Mouse (Mus musculus): ENCODE results near the gene Rack1. TPM values are rescaled to one million over a fixed set of nuclear protein-coding genes. Genes with fewer than 3 reads are reported as not detected.
"Not testable (repeated sequence)": the region's sequence is repeated elsewhere in the genome, so short reads cannot be mapped to it uniquely, and the experiment has no call there.

Gene Rack1
- total and polyA plus RNA-seq, 2 experiments from 2014 or later = 317 to 1,043 TPM

GRCm38 (mm10) chr11:48824311-48824830 is 24.2 kb downstream of the Rack1 start:
- peak overlapping the region; percentile 38 for H3K4me3 ChIP-seq (ENCODE audit: low read depth, low read length)
- peaks cover 6% of the 10 kb centered on the region; the same call in 1 of the 2 replicates for H3K4me1 ChIP-seq (ENCODE audit: insufficient read depth, low read length)
- 0 out of 2 replicates have a peak overlapping the region, but pooled peaks have one; percentile 33 for H3K9ac ChIP-seq (replicated peaks; ENCODE audit: low read length, poor library complexity, severe bottlenecking)
- H3K9me3 ChIP-seq (ENCODE audit: low read length) = no peaks in the 10 kb centered on the region
- 6% methylated on average over 22 of the region's 22 CpGs for WGBS
- H3K36me3 ChIP-seq (ENCODE audit: insufficient read depth, low read length) = no peaks in the 10 kb centered on the region
- peak overlapping the region; percentile 69 for H3K4me2 ChIP-seq (ENCODE audit: low read depth, low read length, poor library complexity, severe bottlenecking)
- no peak for TF ChIP-seq CTCF (IDR thresholded peaks at IDR 0.05)
- no peak overlapping the region for H3K27ac ChIP-seq (ENCODE audit: low read depth, low read length)
- DNase-seq (ENCODE audit: low spot score) (no peak), ATAC-seq (ENCODE audit: low FRiP score) (no peak)
- H3K27me3 ChIP-seq (ENCODE audit: insufficient read depth, low read length) = no peaks in the 10 kb centered on the region

GRCm38 (mm10) chr11:48825979-48826751 is 26.0 kb downstream of the Rack1 start, which contains the start of the genes Trim7 and Gm12184:
Gene Trim7, plus strand, starts transcription at chr11:48826140.
Gene Gm12184, minus strand, starts transcription at chr11:48826655.
- under 1% methylated on average over 27 of the region's 92 CpGs for WGBS
- not testable (repeated sequence) for H3K36me3 ChIP-seq (ENCODE audit: insufficient read depth, low read length); H3K9ac ChIP-seq (replicated peaks; ENCODE audit: low read length, poor library complexity, severe bottlenecking); H3K27ac ChIP-seq (ENCODE audit: low read depth, low read length); H3K27me3 ChIP-seq (ENCODE audit: insufficient read depth, low read length); H3K9me3 ChIP-seq (ENCODE audit: low read length); H3K4me1 ChIP-seq (ENCODE audit: insufficient read depth, low read length); DNase-seq (ENCODE audit: low spot score)
- TF ChIP-seq CTCF (IDR thresholded peaks at IDR 0.05) = peak; percentile 13; the same call in 1 of the 2 replicates
- peak within 1 kb of the TSS; percentile 51 for H3K4me2 ChIP-seq (ENCODE audit: low read depth, low read length, poor library complexity, severe bottlenecking)
- H3K4me3 ChIP-seq (ENCODE audit: low read depth, low read length) = peak within 1 kb of the TSS; percentile 43
- peak; percentile 76 for ATAC-seq (ENCODE audit: low FRiP score)

GRCm38 (mm10) chr11:48826752-48827096 is 26.6 kb downstream of the Rack1 start:
- no peaks in the 10 kb centered on the region for H3K36me3 ChIP-seq (ENCODE audit: insufficient read depth, low read length)

GRCm38 (mm10) chr11:48827926-48828325 is 27.8 kb downstream of the Rack1 start:
- Histone ChIP-seq H3K9ac (replicated peaks; ENCODE audit: low read length, poor library complexity, severe bottlenecking) (no peak overlapping the region), H3K27ac (ENCODE audit: low read depth, low read length) (no peak overlapping the region), H3K9me3 (ENCODE audit: low read length) (no peaks in the 10 kb centered on the region), H3K36me3 (ENCODE audit: insufficient read depth, low read length) (no peaks in the 10 kb centered on the region), H3K4me3 (ENCODE audit: low read depth, low read length) (no peak overlapping the region), H3K27me3 (ENCODE audit: insufficient read depth, low read length) (no peaks in the 10 kb centered on the region), H3K4me1 (ENCODE audit: insufficient read depth, low read length) (peaks cover 6% of the 10 kb centered on the region; the same call in 1 of the 2 replicates), H3K4me2 (ENCODE audit: low read depth, low read length, poor library complexity, severe bottlenecking) (no peak overlapping the region)
- ATAC-seq (ENCODE audit: low FRiP score) = no peak
- TF ChIP-seq CTCF (IDR thresholded peaks at IDR 0.05) = no peak
- WGBS = 70% methylated on average over 6 of the region's 6 CpGs
- DNase-seq (ENCODE audit: low spot score) = no peak

More at GRCm38 (mm10) chr11:48826752-48827096, 26.6 kb downstream of the Rack1 start:
- Histone ChIP-seq H3K9me3 (ENCODE audit: low read length) (no peaks in the 10 kb centered on the region), H3K9ac (replicated peaks; ENCODE audit: low read length, poor library complexity, severe bottlenecking) (no peak overlapping the region), H3K27ac (ENCODE audit: low read depth, low read length) (no peak overlapping the region), H3K4me3 (ENCODE audit: low read depth, low read length) (peak overlapping the region; percentile 43), H3K4me1 (ENCODE audit: insufficient read depth, low read length) (peaks cover 6% of the 10 kb centered on the region; the same call in 1 of the 2 replicates), H3K4me2 (ENCODE audit: low read depth, low read length, poor library complexity, severe bottlenecking) (peak overlapping the region; percentile 51), H3K27me3 (ENCODE audit: insufficient read depth, low read length) (no peaks in the 10 kb centered on the region)
- no peak for DNase-seq (ENCODE audit: low spot score)
- ATAC-seq (ENCODE audit: low FRiP score) = no peak
- no peak for TF ChIP-seq CTCF (IDR thresholded peaks at IDR 0.05)
- 1% methylated on average over 6 of the region's 6 CpGs for WGBS

GRCm38 (mm10) chr11:48830279-48830678 is 30.1 kb downstream of the Rack1 start:
- WGBS = 80% methylated on average over 2 of the region's 2 CpGs
- no peaks in the 10 kb centered on the region for H3K36me3 ChIP-seq (ENCODE audit: insufficient read depth, low read length)
- no peak for DNase-seq (ENCODE audit: low spot score)

GRCm38 (mm10) chr11:48831273-48831672 is 31.1 kb downstream of the Rack1 start:
- Histone ChIP-seq H3K4me2 (ENCODE audit: low read depth, low read length, poor library complexity, severe bottlenecking) (no peak overlapping the region), H3K4me3 (ENCODE audit: low read depth, low read length) (no peak overlapping the region), H3K27me3 (ENCODE audit: insufficient read depth, low read length) (no peaks in the 10 kb centered on the region), H3K27ac (ENCODE audit: low read depth, low read length) (no peak overlapping the region), H3K4me1 (ENCODE audit: insufficient read depth, low read length) (0 out of 2 replicates have a peak, but pooled peaks cover 2% of the 10 kb centered on the region), H3K36me3 (ENCODE audit: insufficient read depth, low read length) (no peaks in the 10 kb centered on the region), H3K9me3 (ENCODE audit: low read length) (no peaks in the 10 kb centered on the region), H3K9ac (replicated peaks; ENCODE audit: low read length, poor library complexity, severe bottlenecking) (no peak overlapping the region)
- no peak for ATAC-seq (ENCODE audit: low FRiP score)
- no peak for TF ChIP-seq CTCF (IDR thresholded peaks at IDR 0.05)
- 79% methylated on average over 2 of the region's 2 CpGs for WGBS
- no peak for DNase-seq (ENCODE audit: low spot score)

More at GRCm38 (mm10) chr11:48830279-48830678, 30.1 kb downstream of the Rack1 start:
- no peaks in the 10 kb centered on the region for H3K27me3 ChIP-seq (ENCODE audit: insufficient read depth, low read length)
- no peak for ATAC-seq (ENCODE audit: low FRiP score)
- TF ChIP-seq CTCF (IDR thresholded peaks at IDR 0.05) = no peak
- no peak overlapping the region for H3K9ac ChIP-seq (replicated peaks; ENCODE audit: low read length, poor library complexity, severe bottlenecking)
- H3K4me3 ChIP-seq (ENCODE audit: low read depth, low read length) = no peak overlapping the region
- H3K4me1 ChIP-seq (ENCODE audit: insufficient read depth, low read length) = 0 out of 2 replicates have a peak, but pooled peaks cover 2% of the 10 kb centered on the region
- H3K4me2 ChIP-seq (ENCODE audit: low read depth, low read length, poor library complexity, severe bottlenecking) = no peak overlapping the region
- no peaks in the 10 kb centered on the region for H3K9me3 ChIP-seq (ENCODE audit: low read length)
- no peak overlapping the region for H3K27ac ChIP-seq (ENCODE audit: low read depth, low read length)
